Mouse (Mus musculus) kidney, adult 8-10 months (tissue): ENCODE measurements around the gene Ndufs2.

Source experiments
- DNase-seq, 2 experiments: peaks; one replicate each; pipeline ENCODE4 v3.0.0; 2022

The Ndufs2 gene

DNA sequence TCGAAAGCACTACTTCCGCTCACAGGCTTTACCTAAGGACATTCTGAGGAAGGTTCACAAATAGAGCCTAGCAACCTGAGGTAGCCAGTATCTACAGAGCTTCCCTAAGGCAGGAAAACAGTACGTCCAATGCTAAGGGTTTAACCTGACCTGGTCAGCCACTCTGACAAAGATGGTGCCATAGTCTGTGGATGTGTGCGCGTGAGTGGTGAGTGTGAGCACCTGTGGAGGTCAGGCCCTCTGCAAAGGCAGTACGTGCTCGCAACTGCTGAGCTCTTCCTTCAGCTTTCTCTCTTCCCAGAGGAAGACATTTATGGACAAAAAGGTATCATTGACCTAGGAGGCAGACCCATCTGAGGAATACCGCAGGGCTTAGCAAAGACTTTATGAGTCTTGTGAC lies 27.2 kb upstream of the Ndufs2 start:
- no peak for DNase-seq

DNA sequence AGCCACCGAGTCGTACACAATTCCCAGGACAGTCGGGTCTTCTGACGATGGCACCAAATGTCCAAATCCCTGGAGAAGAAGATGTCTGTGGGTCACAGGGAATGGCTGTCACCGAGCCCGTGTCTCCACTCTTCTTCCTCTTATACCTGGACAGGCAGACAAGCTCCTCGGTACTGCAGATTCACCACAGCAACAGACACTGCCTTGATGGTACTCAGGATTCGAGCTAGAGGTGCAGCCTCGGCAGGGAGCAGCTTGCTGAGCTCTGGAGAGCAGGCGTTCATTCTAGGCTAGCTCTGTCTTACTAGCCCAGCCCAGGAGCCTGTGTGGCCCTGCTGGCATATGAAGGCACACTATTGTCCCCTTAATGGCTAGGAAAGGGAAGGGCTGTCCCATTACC lies 26.5 kb upstream of the Ndufs2 start:
- DNase-seq, result no peak

DNA sequence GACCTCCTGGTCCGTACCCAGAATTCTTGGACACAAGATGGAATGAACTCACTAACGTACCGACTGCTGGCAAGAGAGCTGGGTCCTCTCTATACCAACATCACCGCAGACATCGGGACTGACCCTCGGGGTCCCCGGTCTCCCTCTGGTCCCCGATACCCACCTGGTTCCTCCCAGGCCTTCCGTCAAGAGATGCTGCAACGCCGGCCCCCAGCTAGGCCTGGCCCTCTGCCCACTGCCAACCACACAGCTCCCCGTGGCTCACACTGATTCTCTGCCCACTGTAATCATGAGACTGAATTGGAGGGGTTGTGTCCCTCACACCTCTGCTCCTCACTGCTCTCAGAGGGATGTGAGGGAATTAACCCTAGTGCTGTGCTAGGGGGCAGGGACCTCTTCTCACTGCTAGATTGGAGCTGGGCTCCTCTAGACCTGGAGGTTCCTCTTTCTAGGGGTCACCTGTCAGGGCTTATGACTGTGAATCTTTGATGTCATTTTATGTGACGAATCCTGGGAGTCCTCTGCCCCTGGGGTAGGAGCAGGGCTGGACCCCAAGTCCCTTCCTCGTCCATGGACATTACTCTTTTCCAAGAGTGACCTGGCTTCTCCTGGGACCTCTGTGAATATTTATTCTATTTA lies 25.0 kb upstream of the Ndufs2 start:
- no peak for DNase-seq

DNA sequence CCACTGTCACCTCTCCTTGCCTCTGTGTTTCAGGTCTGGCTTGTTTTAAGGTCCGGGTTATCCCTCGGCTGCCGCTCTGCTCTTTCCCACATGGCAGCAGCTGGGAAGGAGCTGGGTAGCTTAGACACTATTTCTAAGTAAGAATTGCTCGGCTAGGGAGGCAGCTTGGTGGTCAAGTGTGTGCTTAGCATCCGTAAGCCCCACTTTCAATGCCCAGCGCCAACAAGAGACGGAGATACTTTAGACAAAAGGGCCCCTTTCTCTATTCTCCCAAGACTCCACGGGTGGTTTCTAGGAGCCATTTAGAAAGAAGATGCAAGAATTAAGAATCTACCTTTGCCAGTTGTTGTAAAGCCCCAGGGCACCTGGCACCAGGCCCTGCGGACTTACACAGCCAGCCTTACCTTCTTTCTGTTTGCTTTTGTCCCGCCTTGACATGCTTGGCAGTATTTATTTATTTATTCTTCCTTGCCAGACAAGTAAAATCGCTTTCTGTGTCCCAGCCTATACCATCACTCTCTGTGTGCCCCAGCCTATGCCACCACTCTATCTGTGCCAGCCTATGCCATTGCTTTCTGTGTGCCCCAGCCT lies 24.1 kb upstream of the Ndufs2 start:
- DNase-seq, result no peak

DNA sequence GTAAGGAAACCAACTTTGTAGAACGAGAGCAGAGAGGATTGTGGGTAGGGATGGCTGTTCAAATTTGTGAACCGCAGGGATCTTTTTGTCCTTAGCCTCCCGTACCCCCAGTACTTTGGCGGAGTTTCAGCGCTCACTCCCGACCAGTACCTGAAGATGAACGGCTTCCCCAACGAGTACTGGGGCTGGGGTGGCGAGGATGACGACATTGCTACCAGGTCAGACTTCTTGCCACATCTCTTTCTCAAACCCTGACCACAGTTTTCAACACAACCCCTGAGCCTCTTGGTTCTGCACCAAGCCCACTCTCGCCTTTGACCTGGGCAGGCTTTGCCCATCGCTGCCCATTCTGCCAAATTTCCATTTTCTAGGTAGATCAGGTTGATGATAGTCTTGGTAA lies 23.0 kb upstream of the Ndufs2 start:
- DNase-seq, result no peak

DNA sequence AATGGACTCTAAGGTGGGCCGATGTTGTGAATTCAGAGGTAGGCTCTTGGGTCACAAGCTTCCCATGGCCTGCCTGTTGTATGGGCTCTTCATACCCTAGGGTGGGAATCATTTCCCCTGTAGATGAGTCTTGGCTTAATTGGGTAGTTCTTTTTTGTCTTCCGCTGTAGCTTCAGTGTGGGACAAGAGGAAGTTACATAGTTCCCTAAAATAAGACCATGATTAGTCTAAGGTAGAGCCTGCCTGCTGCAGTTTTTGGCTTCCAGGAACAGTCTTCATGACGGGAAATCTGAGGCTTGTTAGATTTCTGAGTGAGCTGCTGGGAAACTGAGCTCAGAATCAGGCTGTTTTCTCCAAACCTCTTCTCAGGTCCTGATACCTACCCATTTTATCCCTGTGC lies 20.9 kb upstream of the Ndufs2 start:
- DNase-seq, result no peak

DNA sequence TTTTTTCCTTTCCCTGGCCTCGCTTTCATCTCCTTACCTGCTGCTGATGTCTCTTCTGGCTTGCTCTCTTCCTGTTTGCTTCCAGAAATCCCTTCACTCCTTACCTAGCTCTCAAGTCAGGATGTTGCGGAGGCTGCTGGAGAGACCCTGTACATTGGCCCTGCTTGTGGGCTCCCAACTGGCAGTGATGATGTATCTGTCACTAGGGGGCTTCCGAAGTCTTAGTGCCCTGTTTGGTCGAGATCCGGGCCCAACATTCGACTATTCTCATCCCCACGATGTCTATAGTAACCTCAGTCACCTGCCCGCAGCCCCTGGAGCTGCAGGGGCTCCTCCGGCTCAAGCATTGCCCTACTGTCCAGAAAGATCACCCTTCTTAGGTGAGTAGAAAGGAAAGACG lies 20.4 kb upstream of the Ndufs2 start:
- DNase-seq, result no peak

DNA sequence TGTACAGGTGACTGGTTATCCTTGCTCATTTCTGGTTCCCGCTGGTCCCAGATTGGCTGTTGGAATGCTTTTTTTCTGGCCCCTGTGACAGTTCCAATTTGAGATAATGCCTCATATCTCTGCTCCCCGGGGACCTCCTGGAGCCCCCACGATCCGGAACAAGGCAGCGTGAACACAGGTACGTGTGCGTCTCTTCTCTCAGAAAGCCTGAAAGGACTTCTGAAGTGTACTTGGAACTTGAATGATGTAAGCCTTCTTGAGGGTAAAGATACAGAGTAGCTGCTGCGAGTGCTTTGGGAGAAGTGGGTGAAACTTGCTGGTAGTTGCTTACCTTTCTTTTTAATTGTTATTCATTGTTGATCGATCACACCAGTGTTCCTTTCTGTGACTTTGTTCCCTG lies 20.0 kb upstream of the Ndufs2 start:
- DNase-seq, result no peak

DNA sequence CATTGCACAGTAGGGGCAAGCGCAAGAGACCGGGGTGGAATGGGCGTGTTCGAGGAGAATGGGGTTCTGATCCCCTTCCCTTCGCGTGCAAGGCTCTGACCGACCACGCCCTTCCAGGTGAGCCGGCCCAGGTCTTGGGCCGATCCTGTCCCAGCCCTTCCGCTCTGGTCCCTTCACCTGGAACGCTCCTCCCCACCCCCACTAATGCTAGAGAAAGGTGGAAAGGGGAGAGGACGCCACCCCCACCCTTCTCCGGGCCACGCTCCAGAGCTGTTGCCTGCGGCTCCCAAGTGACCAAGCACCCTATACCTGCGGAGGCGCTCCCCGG lies 19.3 kb upstream of the Ndufs2 start:
- DNase-seq, result peak; percentile 74 to 82

DNA sequence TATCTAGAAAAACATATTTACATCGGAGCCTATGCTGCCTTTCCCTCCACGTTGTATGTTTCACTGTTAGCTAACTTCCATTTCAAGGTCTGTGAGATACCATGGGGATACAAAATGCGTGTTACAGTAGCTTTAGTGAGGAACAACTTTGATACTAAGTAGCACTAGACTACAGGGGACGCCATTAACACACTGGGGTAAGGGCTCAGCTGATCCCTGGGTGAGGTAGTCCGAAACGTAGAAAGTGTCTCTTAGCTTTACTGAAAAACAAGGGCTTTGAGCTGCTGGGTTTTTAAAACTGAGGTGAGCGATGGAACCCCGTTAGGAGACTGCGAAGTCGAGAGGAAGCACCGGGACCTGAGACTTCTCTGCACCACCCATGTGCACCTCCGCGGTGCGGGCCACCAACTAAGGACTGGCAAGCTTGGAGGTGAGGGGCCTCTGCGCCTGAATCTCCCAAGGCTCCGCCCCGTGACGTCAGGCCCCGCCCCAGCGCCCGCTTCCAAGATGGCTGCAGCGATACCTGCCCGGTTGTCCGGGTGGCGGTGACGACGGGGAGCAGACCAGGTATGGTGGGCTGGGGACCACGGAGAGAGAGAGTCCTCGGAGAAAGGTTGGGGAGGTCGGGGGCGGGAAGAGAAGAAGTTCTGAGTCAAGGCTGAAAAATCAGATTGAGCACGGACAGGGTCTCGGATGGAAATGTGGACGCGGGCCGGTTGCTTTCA lies 18.8 kb upstream of the Ndufs2 start, which contains the start of gene B4galt3:
TSS of gene B4galt3 (plus strand) at position 481 of the 725 bp plus-strand sequence.
- DNase-seq, result peak; percentile 95 to 97

DNA sequence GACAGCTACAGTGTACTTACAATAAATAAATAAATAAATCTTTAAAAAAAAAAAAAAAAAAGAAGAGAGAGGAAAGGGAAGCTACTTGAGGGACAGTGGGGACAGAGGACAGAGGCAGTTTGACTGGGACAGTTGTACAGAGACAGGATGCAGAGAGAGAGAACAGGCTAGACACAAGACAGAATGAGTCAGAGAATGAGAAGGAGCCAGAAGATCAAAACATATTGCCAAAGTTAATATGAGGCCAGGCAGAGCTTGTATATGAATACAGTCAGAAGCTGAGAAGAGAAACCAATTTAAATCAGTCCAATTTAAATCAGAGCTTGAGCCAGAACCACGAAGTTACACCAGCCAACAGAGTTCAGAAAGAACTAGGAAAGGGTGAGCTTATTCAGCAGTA lies 17.2 kb upstream of the Ndufs2 start:
- no peak for DNase-seq

DNA sequence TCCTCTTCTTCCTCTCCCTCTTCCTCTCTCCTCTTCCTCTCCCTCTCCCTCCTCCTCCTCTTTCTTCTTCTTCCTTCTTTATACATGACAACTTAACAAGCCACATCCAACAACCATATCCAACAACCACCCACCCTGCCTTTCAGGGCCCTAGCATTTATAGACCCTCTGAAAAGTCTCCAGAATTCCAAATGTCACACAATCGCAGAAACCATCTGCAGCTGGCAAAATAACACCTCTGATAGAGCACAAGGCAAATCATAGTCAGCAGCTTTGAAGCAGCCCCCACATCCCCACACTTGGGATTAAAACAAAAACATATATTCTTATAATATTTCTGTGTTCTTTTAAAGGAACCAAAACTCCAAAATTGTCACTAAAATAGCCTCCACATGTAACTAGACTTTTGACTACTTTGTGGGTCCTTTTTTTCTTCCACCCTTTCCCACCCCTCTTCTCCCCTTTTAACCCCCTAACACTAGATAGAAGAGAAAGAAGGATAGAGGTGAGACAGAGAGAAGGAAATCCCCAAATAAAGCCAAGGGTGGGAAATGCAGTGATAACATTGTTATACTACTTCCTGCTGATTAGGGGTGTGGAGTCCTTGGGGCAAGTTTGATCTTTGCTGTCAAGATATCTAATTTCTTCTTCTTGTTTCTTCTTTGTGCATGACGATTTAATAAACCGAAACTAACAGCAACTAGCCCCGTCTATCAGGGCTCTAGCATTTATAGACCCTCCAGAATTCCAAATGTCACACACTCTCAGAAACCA lies 15.0 kb upstream of the Ndufs2 start:
- DNase-seq, result no peak

DNA sequence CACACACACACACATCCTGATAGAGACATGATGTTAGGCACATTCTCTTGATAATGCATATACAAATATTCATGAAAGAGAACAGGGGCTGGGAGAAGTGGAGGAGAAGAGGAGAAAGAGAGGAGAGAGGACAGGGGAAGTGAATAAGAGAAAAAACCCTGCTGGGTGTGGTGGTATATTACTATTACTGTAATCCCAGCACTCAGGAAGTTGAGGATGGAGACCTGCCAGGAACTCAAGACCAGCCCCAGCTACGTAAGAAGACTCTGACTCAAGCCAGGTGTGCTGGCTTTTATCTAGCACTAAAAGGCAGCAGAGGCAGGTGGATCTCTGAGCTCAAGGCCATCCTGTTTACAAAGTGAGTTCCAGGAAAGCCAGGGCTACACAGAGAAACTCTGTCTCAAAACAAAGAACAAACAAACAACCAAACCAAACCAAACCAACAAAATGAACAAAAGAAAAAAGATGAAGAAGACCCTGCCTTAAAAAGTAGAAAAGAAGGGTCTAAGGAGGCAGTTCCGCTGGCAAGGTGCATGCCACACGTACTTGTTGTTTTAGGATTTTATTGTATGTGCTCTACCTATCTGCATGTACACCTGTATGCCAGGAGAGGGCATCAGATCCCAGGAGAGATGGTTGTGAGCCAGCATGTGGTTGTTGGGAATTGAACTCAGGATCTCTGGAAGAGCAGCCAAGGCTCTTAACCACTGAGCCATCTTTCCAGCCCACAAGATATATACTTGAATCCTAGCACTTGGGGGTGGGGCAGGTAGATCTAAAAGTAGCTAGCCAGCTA lies 12.7 kb upstream of the Ndufs2 start:
- DNase-seq, result no peak

DNA sequence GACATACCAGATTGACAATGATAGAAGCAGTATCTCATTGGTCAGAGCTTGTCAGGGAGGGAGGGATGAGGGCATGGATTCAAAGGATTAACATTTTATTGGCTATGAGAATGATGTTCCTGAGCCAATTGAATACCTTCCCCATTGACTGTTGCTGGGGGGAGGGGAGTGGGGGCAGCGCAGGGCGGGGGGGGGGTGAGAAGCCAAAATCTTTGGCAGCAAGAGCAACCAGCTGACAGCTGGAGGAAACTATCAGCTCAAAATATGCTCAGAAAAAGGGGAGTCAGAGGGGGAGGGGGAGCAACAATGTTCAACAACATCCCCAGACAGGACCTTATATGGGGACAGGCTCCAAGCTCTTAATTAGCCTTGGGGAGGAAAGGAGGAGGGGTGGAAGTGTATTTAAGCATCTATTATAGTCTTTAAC lies 12.0 kb upstream of the Ndufs2 start:
- peak in 1 of 2 experiments; percentile 49 for DNase-seq

DNA sequence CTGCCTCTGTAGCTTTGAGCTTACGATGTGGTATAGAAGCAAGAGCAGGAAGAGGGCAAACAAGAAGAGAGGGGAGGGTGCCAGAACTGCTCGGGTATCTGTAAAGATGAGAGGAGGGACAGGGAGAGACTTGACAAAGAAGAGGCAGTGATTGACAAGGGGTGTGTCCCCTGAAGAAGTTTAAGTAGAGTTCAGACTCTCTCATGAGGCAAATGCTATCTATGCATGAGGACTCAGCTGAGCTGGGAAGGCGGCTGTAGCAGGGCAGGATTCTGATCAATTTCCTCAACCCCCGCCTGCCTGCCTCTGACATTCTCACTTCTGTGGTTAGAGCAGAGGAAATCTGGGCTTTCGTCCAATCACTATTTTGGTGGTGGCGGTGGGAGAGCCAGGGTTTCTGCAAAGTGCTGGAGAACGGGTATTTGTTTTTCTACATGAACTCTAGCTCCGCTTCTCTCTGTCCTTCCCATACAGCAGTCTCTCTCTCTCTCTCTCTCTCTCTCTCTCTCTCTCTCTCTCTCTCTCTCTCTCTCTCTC lies 11.5 kb upstream of the Ndufs2 start:
- peak in 1 of 2 experiments; percentile 62 for DNase-seq

DNA sequence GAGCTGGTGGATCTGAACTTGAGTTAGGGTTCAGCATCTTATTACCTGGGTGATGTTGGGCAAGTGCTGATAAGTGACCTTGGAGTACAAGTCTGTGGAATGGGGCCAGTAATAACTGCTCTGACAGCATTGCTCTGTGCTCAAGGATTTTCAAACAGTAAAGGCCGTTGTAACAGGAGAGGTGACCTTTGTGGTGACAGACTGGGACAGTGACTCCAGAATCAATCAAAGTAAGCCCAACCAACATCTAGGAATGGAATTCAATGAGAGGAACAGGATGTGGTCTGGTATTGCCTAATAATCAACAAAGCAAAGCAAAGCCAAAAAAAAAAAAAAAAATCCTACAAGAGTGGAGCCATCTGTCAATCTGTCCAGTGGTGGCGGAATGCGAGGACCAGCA lies 9.1 kb upstream of the Ndufs2 start:
- DNase-seq, result no peak

DNA sequence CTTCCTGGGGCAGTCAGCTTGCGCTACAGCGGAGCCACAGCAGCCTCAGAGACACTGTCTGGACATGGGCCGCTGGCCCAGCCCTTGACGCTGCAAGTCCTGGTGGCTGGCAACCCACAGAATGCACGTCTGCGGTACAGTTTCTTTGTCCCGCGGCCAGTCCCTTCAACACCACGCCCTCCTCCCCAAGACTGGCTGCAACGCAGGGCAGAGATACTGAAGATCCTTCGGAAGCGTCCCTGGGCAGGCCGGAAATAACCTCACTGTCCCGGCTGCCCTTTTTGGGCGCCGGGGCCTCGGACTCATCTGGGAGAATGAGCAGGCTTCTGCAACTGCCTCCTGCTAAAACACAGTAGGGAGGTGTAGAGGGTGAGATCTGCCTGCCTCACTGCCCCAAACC lies 7.7 kb upstream of the Ndufs2 start:
- DNase-seq, result no peak

DNA sequence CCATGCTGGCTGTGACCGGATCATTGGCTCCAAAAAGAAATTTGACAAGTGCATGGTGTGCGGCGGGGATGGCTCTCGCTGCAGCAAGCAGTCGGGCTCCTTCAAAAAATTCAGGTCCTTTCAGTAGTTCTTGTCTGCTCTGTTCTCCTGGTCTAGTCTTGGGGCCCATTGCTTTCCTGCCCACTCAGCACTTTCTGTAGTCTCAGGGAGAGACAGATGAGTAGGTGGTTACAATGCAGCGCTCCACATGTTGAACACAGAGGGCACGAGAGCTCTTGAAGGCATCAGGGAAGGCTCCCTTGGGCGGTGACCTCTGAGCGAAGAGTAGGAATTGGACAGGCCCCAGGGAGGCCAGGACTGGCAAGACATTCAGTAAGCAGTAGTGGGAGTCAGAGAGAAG lies 6.6 kb upstream of the Ndufs2 start:
- DNase-seq, result no peak

DNA sequence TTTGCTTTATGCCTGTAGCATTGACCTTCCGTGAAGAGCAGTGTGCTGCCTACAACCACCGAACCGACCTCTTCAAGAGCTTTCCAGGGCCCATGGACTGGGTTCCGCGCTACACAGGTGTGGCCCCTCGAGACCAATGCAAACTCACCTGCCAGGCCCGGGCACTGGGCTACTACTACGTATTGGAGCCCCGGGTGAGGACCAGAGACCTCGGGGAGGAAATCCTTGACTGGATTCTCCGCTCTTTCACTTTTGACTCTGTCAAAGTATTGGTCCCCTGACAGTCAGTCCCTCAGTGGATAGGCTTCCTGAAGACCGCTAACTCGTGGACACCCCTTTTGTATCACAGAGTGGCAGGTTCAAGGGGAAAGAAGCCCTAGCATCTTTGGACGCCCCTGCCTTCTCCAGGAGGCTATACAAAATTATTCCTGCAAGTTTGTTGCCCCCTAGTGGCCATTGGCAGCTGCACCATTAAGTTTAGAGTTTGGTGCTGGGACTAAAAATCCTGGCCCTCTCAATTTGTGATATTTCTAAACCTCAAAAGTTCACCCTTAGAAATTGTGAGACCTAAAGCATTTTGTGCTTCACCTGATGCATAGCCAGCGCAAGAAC lies 5.9 kb upstream of the Ndufs2 start:
- DNase-seq, result peak; percentile 50 to 70

DNA sequence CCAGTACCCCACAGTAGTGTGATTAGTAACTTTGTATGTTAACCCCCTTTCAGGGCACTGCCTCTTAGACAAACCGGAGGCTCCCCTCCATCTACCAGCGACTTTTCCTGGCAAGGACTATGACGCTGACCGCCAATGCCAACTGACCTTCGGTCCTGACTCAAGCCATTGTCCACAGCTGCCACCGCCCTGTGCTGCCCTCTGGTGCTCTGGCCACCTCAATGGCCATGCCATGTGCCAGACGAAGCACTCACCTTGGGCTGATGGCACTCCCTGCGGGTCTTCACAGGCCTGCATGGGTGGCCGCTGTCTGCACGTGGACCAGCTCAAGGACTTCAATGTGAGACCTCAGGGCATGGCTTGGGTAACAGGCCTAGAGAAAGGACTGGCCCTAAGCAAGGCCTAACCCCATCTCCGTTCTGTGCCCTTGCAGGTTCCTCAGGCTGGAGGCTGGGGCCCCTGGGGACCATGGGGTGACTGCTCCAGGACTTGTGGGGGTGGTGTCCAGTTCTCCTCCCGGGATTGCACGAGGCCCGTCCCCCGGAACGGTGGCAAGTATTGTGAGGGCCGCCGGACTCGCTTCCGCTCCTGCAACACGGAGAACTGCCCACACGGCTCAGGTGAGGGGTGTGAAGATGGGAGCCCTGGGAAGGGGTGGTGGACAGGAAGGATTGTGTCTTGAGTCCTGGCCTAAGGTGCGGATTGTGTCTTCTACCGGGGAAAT lies 5.1 kb upstream of the Ndufs2 start:
- DNase-seq, result peak; percentile 57 to 76

DNA sequence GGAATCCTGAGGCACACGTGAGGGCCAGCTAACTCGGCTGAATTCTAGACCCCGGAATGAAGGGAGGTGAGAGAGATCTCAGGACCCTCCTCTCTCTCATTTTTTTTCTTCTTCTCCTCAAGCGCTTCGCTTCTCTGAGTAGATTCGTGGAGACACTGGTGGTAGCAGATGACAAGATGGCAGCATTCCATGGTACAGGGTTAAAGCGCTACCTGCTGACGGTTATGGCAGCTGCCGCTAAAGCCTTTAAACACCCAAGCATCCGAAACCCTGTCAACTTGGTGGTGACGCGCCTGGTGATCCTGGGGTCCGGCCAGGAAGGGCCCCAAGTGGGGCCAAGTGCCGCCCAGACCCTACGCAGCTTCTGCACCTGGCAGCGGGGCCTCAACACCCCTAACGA lies 1.2 kb upstream of the Ndufs2 start:
- no peak for DNase-seq
